Mouse (Mus musculus): ENCODE measurements around the gene Ext2. TPM values are rescaled to one million over a fixed set of nuclear protein-coding genes. Genes with fewer than 3 reads are reported as not detected.

Ext2 gene
- total RNA-seq, 2 experiments from 2014 or later = 49.3 to 54.2 TPM

DNA sequence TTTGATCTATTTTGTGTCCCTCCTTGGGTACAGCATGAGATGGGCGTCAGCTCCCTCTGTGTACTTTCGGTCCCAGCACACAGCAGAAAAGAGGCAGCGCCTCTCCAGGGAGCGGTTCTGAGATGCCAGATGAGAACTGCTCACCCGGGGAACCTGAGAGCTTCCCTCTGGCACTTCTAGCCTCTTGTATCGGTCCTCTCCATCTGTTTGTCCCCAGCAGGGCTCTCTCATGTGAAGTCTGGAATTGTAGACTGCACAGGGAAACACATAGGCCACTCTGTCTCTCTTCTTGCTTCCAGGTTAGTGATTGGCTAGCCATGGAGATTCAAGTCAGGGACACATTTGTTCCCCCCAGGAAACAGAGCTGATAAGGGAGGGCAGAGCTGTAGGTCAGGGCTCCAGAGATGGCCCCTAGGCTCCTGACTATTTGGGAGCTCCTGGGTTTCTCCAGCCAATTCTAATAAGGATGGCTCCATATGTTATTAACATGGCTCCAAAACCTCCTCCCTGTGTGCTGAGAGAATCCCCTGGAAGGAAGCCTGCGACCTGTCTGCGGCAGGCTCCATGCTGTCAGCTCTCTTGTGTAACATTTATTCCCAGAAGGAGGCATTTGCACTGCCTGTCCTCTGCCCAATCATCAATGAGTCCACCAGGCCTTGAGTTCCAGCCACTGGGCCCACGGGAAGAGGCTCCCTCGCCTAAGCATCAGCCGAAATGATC, 167.9 kb downstream of the Ext2 start:
- intact Hi-C loops (cut with DNase I) = no loop called here
- no peak for DNase-seq (ENCODE audit: low spot score in 2 of 2)

DNA sequence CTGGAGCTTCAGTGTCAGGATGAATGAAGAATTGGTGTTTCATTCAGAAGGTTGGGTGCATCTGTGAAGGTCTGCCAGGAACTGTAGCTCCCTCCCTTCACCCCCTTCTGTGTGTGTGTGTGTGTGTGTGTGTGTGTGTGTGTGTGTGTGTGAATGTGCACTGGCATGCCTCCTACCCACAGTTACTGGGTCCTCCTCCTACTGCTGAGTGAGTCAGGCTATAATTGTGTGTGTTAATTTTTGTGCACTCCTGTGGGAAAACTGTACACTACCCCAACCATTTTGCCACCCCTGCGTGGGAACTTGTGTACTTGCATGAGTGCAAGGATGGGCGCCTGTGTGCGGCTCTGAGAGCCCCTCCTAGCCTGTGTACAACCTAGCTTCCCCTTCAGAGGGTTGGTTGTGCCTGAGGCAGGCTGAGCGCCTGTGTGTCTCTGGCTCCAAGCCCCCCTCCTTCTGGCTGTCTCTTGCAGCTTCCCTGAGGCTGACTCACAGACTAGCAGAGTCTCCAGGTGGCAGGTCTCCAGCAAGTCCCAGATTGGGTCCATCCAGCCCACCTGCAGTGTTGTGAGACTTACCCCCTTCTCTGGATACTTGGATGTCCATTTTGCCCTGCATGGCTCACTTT, 173.0 kb downstream of the Ext2 start:
- intact Hi-C loops (cut with DNase I) = no loop called here
- peak; percentile 35 to 45 for DNase-seq (ENCODE audit: low spot score in 2 of 2)

DNA sequence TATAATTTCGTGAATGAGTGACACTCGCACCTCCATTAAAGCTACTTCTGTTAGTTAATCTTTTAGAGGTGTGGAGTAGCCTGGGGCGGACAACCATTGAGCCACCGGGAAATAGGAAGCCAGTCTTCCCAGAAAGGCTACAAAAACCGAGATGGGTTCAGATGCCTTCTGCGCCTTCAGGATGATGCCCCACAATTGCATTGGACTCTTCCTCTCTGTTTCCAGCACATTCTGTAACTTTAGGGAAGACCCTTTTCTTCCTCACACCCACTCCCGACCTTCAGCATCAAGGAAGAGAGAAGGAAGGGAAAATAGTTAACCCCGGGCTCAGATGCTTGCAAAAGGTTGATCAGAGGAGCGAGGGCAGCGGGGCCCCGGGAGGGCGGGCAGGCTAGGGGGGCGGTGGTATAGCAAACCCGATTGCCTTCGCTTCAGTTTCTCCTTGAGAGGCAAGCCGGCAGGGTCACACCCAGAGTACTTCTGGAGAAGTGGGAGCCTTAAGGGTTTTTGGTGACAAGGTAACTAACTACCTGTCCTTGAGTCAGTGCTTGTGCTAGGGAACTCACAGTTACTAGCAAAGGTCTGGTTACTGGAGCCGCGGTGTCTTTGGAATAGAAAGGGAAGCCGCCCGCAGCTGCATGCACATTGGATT, 174.3 kb downstream of the Ext2 start:
- DNase-seq (ENCODE audit: low spot score in 2 of 2) = no peak
- intact Hi-C loops (cut with DNase I) = no loop called here

DNA sequence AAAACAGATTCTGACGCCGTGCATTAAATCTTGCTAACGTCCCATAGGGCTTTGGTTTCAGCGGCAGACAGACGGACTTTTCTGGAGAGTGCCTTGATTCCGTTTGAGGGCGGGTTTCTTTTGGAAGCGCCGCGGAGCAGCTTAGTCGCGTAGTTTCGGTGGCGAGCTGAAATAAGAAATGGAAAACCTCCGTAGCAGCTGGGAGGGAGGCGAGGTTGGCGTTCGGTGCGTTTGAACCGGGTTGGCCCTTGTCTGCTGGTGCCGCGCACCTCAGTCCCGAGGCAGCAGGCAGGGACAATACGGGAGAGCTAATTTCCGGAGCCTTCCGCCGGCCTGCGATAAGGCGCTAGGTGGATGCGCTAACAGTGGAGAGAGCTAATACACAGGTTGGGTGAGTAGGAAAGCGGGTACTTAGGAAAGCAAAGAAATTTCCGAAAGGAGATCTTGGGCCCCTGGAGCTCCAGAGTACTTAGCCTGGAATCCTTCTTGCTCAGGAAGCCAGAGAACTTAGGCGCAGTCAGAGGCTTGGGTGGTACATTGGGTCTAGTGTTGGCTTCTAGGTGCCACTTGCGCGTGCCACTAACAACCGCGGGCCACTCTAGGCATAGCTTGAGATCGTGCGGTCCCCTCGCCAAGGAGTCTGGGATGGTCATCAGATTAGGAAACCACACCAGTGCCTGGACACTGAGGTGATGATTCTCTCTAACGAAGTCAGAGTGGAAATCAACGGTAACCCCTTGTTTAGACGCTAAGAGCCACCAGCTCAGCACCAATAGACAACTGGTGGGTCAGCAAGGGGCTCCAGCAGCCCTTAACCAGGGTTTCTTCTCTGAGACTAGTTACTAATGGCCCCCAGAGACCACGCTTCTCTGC, 175.1 kb downstream of the Ext2 start:
- intact Hi-C loops (cut with DNase I) = no loop called here
- peak; percentile 16 to 23 for DNase-seq (ENCODE audit: low spot score in 2 of 2)

DNA sequence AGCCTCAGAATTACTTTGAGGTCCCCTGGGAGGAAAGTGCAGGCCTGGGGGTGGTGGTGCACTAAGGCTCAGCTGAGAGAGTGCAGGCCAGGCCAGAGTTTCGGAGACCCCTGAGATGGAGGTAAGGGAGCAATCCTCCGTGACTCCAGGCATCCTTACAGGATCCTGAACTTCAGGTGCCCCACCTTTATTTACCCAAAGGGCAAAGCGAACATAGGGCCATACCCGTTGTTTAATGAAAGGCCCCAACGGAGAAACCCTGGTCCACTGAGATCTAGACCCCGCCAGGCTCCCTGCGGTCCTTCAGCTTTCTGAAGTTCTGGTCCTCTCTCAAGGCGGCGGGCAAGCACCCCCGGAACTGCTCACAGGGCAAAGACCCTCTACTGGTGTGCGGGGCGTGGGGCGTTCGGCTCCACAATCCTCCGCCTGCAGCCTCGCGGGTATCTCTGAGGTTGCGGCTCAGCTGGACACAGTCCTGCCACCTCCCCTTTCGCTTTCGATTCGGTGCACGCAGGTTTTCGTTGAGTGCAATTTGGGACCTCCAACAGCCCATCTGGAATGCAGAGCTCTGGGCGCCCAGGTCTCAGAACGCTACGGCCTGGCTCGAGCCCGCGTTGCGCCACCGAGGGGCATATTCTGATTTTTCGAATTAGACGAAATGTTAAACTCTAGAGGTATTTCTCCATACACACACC, 176.6 kb downstream of the Ext2 start:
- intact Hi-C loops (cut with DNase I) = no loop called here
- peak; percentile 18 to 19 for DNase-seq (ENCODE audit: low spot score in 2 of 2)

DNA sequence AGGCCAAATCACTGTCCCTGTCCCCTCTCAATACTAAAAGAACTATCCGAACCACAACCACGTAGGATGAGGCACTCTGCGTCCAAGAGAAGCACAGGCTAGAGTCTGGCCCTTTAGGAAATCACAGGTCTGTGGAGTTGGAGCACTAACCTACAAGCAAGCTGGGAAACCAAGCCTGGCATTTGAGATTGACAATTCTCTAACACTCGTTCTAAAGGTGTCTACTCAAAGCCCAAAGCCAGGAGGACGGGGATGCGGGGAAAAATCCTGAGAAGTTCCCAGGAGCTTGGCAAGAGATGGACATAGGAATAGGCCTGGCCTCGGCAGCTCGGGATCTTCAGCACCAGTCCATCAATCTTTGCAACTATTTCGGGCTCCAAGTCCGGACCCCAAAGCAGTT, 177.2 kb downstream of the Ext2 start:
- no peak for DNase-seq (ENCODE audit: low spot score in 2 of 2)
- intact Hi-C loops (cut with DNase I) = no loop called here

DNA sequence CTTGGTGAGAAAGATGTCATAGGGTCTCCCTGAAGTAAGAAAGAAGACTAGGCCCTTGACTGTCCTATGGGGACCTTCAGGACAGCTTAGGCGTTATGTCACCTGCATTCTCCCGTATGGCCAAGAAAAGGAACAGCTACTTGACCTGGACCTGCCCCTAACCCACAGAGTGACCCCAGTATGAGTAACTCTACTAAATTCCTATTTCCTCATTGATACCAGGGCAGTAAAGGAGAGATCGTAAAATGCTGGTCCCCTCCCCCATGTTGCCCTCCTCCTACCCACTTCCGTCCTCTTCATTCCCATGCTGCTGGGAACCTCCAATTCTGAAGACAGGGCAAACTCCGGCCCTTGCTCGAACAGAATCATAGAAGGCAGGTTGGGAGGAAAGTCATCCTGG, 177.6 kb downstream of the Ext2 start:
- no peak for DNase-seq (ENCODE audit: low spot score in 2 of 2)
- intact Hi-C loops (cut with DNase I) = no loop called here

DNA sequence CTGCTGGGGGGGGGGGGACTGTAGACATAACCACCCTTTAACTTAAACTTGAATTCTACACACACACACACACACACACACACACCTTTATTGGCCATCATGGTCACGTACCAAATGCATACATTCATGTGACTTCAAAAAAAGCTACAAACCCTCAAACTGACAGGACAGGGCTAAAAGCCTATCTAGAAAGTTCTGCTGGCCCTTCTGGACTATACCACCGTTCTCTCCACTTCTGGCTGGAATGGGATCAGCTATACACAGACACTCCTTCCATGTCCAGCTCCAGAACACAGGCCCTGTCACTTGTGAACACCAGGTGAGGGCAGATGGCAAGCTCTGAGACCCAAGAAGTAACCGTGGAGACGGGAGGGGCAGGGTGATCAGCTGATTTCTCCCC, 178.1 kb downstream of the Ext2 start:
- DNase-seq (ENCODE audit: low spot score in 2 of 2) = no peak
- intact Hi-C loops (cut with DNase I) = no loop called here

DNA sequence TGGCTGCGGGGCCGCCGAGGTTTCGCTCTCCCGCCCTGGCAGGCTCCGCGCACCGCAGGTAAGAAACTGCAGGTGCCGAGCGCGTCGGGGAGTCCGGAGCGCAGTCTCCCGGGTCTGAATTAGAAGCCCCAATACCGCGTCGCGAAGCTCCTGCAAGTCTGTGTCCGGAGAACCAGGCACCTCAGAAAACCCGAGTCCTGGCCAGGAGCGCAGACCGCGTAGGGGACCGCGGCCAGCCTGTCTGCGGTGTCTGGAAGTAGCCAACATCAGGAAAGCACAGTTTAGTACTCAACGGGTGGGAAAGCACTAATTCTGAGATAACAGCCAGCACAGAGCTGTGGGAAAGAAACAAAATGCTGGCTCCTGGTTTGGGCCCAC, 179.0 kb downstream of the Ext2 start:
- DNase-seq (ENCODE audit: low spot score in 2 of 2) = no peak
- intact Hi-C loops (cut with DNase I) = no loop called here

DNA sequence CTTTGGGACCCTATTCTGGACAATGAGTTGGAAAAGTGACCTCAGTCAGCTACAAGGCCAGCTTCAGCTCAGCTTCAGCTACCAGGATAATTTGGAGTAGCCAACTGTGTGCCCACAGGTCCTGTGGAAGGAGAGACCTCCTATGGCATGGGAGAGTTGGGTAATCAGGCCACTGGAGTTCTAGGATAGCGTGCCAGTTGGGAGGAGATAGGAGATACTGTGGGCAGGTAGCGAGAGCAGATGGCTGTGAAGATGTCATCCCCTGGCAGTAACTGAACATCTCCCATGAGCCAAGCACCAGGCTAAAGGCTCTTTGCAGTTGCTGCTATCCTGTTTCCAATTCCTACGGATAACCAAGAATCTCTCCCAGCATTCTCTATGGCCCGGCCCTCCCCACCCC, 187.8 kb downstream of the Ext2 start:
- no peak for DNase-seq (ENCODE audit: low spot score in 2 of 2)
- intact Hi-C loops (cut with DNase I) = no loop called here

DNA sequence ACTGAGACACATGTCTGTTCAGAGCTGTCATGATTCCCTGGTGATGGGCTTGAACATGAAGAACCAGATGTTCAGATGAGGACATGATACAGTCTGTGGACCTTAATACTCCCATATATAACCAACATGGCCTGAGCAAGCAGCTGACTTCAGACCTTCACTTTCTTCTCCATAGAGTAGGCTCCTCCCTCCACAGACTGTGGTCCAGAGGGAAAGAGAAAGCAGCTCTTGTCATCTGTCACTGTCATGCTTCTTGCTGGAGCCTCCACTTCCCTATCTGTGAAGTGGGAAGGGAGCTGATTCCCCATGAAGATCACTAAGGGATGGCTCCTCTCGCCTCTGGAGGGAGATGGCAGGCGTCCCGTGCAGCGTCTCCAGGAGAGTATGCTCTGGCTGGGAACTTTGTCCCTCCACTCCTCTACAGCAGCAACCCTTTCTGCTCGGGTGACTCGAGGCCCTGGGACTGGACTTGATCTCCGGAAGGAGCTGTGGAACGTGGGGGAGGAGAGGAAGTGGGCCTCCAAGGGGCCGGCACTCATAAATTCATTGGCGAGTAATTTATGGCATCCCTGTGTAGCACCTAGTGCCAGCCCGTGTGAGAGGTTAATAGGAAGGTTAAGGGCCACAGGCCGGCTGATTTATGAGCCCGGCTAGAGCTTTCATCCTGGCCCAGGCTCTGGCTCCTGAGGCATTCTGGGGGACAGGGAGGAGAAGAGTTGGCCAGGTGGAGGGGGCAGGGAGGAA, 197.5 kb downstream of the Ext2 start:
- no peak for DNase-seq (ENCODE audit: low spot score in 2 of 2)
- intact Hi-C loops (cut with DNase I) = no loop called here

DNA sequence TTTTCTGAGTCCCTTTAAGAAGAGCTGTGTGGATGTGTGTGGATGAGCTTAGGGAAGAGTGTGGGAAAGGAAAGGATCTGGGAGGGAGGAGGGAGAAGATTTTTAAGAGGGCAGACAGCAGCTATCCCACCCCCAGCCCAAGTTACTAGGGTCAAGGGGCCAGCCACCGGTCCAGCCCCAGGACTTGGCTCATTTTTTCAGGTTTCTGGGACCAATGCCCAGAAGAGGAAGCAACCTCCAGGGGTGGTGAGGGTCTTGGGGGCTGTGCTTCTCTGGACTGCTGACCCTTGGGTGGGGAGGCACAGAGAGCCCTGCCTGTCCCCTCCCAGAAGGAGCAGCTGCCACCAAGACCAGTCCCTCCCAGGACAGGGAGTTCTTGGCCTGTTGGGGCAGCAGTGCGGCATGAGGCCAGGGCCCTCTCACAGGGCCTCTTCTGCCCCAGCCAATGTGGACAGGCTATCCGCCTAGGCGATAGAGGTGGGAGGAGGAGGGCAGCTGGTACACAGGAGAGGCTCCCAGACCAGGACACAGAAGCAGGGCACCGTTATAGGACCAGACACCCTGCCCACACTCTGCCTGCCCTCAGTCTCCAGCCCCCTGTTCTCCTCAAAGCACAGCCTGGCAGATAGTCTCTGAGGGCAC, 203.0 kb downstream of the Ext2 start:
- intact Hi-C loops (cut with DNase I) = no loop called here
- DNase-seq (ENCODE audit: low spot score in 2 of 2) = no peak

DNA sequence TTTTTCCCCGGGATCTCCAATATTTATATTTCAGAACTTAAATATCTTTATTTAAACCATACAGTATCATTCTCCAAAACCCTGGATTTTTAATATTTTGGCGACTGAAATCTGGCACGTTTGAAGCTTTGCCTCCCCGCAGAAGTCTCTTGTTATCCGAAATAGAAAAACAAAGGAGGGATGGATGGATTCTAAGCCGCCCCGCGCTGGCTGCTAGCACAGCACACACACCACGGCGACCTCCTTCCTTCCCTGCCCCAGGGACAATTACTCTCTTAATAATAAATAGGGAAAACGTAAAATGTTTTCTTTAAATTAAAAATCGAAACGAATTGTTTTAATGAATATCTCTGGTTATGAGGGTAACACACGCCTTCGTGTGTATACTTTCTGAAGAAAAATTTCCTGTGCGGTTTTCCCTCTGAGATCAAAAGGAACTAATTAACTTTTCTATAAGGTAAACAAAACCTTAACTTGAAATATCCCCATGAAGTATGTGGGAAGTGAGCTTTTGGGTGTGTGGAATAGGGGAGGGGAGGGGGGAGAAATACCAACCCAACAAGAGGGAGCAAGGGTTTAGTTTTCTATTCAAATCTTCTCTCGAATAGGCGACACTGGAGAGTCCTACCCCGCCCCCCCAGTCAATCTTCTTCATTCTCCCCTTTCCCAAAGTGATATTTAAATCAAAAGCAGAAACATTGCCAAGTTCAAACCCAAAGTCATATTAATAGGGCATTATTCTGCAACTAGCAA, 203.7 kb downstream of the Ext2 start:
- DNase-seq (ENCODE audit: low spot score in 2 of 2) = no peak
- intact Hi-C loops (cut with DNase I) = no loop called here

DNA sequence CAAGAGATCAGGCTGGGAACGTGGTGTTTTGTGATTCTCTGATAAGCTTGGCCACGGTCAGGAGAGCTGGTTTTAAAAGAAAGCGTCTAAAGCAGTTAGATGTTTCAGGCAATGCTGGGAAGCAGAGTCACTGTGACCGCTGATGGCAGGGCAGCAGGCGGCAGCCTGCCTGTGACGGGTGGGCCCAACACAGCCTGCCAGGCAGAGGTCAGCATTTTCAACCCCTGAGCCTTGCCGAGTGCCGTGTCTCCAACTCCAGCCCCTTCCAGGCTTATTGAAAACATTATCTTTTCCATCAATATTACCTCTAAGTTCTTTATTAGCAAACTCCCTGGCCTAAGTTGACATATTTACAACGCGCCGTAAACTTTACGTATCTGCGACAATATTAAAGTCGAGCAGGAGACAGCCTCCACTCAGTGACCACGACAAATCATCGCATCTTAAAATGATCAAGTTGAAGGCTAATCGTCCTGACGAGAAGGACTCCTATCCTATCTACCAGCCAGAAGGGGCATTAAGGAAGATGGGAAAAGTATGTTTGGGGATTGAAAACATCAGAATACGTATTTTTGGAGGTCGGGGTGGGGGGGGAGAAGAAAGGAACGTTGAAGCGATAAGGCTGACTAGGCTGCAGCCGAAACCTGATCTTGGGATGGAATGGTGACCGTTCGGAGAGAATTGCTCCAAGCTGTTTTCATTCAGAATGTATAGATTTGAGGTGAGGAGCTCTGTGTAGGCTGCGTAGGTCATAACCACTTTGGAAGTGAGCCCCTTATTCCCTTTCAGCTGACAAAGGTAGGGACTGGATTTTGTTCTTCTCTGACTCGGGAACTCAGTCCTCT, 206.3 kb downstream of the Ext2 start:
- intact Hi-C loops (cut with DNase I) = no loop called here
- DNase-seq (ENCODE audit: low spot score in 2 of 2) = no peak

DNA sequence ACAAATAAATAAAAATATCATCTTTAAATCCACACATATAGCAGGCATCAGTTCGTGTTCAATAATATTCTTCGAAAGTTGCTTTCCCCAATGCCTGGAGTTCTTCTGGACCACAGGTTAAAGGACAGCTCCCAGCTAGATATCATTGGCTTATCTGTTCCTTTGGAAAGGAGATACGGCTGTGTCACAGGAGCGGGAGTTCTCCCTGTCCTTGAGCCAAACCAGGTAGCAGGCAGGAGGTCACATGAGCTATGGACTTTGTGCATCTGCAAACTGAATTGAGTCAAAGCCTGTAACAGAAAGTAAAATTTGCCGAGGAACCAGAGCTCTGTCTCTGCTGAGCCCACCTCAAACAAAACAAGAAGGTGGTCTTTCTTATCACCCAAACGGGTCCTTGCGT, 209.3 kb downstream of the Ext2 start:
- DNase-seq (ENCODE audit: low spot score in 2 of 2) = no peak
- intact Hi-C loops (cut with DNase I) = no loop called here

All from left cerebral cortex, postnatal 36 days (tissue).